Mouse (Mus musculus): ENCODE measurements around the gene Ubap2.

DNA sequence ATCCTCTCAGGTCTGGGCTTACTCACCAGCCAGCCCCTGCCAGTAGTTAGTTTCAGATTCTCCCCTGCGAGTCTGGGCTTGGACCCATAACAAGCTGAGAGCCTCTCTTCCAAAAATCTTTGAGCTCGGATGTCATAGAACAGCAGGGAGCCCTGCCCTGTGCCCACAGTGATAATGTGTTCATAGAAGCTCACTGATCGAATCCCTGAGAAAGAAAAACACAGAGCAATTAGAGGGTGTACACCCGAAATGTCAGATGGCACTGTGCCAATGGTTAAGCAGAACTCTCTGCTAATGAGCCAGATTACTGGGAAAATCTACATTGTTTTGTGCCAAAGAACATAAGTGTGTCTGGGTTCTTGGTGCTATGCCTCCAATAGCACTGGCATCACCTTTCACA, 19.0 kb upstream of the Ubap2 start:
- TF ChIP-seq CTCF (IDR thresholded peaks at IDR 0.05) (no peak), POLR2A (IDR thresholded peaks at IDR 0.05; ENCODE audit: insufficient read depth, low read depth, low read length) (no peak)

Data from heart, adult 2 months (tissue).